Mouse (Mus musculus): ENCODE measurements at regions not wholly inside any gene's neighbourhood (a gene's known extent, or its start where the extent isn't known, plus 50 kb on each side); places are given as distances from the start of the nearest gene placed in this dataset.

- in situ Hi-C loops (cut with MboI, MseI): no loop called here
Measured at GRCm38 (mm10) chr4:131485126-131485825, 352.8 kb downstream of the Ptpru start.

GRCm38 (mm10) chr4:131486821-131487220 is 351.3 kb downstream of the Ptpru start:
- in situ Hi-C loops (cut with MboI, MseI): no loop called here

- in situ Hi-C loops (cut with MboI, MseI): no loop called here
Measured at GRCm38 (mm10) chr4:131488246-131488645, 349.8 kb downstream of the Ptpru start.

- in situ Hi-C loops (cut with MboI, MseI): no loop called here
Measured at GRCm38 (mm10) chr4:131489056-131489455, 349.0 kb downstream of the Ptpru start.

GRCm38 (mm10) chr4:131491960-131492359 is 346.1 kb downstream of the Ptpru start:
- in situ Hi-C loops (cut with MboI, MseI): no loop called here

- in situ Hi-C loops (cut with MboI, MseI): no loop called here
Measured at GRCm38 (mm10) chr4:131493726-131494125, 344.4 kb downstream of the Ptpru start.

- in situ Hi-C loops (cut with MboI, MseI): no loop called here
Measured at GRCm38 (mm10) chr4:131496900-131497299, 341.2 kb downstream of the Ptpru start.

GRCm38 (mm10) chr4:131500928-131501650 is 337.0 kb downstream of the Ptpru start:
- in situ Hi-C loops (cut with MboI, MseI): no loop called here

GRCm38 (mm10) chr4:131508154-131508553 is 329.9 kb downstream of the Ptpru start:
- in situ Hi-C loops (cut with MboI, MseI): no loop called here

GRCm38 (mm10) chr4:131511586-131511985 is 326.5 kb downstream of the Ptpru start:
- in situ Hi-C loops (cut with MboI, MseI): no loop called here

- in situ Hi-C loops (cut with MboI, MseI): no loop called here
Measured at GRCm38 (mm10) chr4:131512768-131513167, 325.3 kb downstream of the Ptpru start.

GRCm38 (mm10) chr4:131520636-131521306 is 317.3 kb downstream of the Ptpru start:
- in situ Hi-C loops (cut with MboI, MseI): no loop called here

- in situ Hi-C loops (cut with MboI, MseI): no loop called here
Measured at GRCm38 (mm10) chr4:131521307-131521651, 316.8 kb downstream of the Ptpru start.

- in situ Hi-C loops (cut with MboI, MseI): no loop called here
Measured at GRCm38 (mm10) chr4:131525236-131525635, 312.9 kb downstream of the Ptpru start.

- in situ Hi-C loops (cut with MboI, MseI): no loop called here
Measured at GRCm38 (mm10) chr4:131530491-131530890, 307.6 kb downstream of the Ptpru start.

- in situ Hi-C loops (cut with MboI, MseI): no loop called here
Measured at GRCm38 (mm10) chr4:131531003-131531402, 307.1 kb downstream of the Ptpru start.

GRCm38 (mm10) chr4:131534831-131535230 is 303.3 kb downstream of the Ptpru start:
- in situ Hi-C loops (cut with MboI, MseI): no loop called here

GRCm38 (mm10) chr4:131538237-131538636 is 299.9 kb downstream of the Ptpru start:
- in situ Hi-C loops (cut with MboI, MseI): no loop called here

GRCm38 (mm10) chr4:131546422-131547200 is 291.5 kb downstream of the Ptpru start:
- in situ Hi-C loops (cut with MboI, MseI): no loop called here

GRCm38 (mm10) chr4:131549581-131549980 is 288.5 kb downstream of the Ptpru start:
- in situ Hi-C loops (cut with MboI, MseI): no loop called here

- in situ Hi-C loops (cut with MboI, MseI): no loop called here
Measured at GRCm38 (mm10) chr4:131558513-131558912, 279.6 kb downstream of the Ptpru start.

GRCm38 (mm10) chr4:131563851-131564250 is 274.2 kb downstream of the Ptpru start:
- in situ Hi-C loops (cut with MboI, MseI): no loop called here

All from T-helper 2 cell (primary cell).